Mouse (Mus musculus) C2C12 (cell line): ENCODE measurements around the gene Sympk.

ENCODE experiments used
- CTCF ChIP-seq: IDR thresholded peaks from one replicate; pipeline ENCODE4 v1.5.1; 2011; ENCODE audit not compliant: control insufficient read depth, insufficient read depth, insufficient read length
- USF1 ChIP-seq: IDR thresholded peaks from one replicate; pipeline ENCODE4 v1.6.1; 2011; ENCODE audit warnings: low read depth, mild to moderate bottlenecking, control low read depth, moderate library complexity

DNA sequence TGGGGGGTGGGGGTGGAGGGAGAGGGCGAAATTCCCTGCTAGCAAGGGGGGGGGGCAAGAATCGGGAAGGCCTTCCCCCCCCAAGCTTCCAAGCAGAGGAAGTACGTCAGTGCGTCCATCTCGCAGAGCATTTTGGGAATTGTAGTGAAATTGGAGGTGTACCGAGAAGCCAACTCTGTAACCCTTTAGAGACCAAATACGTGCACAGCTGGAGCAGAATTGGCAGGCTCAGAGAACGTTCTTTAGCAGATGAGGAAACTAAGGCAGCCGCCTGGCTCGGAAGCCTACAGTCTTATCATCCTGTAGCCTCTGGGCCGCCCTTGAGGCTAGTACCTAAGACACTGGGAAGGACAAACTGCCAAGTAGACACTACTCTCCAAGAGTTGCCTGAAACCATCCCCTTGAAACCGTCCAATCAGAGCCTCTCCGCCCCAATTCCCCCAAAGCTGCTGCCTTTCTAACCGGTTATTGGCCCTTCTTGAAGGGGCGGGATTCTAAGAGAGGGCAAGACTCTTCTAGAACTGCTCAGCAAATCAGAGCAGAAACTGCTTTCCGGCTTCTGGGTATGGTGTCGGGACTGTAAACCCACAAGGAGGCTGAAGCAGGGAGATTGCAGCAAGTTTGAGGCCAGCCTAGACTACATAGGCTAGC lies 21.2 kb upstream of the Sympk start:
- TF ChIP-seq CTCF (no peak), USF1 (no peak)
